Mouse (Mus musculus): ENCODE measurements at regions not wholly inside any gene's neighbourhood (a gene's known extent, or its start where the extent isn't known, plus 50 kb on each side); places are given as distances from the start of the nearest gene placed in this dataset.
"Not testable (repeated sequence)": the region's sequence is repeated elsewhere in the genome, so short reads cannot be mapped to it uniquely, and the experiment has no call there.

DNA sequence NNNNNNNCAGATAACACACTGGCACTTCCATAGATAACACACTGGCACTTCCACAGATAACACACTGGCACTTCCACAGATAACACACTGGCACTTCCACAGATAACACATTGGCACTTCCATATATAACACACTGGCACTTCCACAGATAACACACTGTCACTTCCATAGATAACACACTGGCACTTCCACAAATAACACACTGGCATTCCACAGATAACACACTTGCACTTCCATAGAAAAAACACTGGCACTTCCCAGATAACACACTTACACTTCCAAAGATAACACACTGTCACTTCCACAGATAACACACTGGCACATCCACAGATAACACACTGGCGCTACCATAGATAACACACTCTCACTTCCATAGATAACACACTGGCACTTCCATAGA is 105.7 kb upstream of the Afdn start:
- not testable (repeated sequence) for DNase-seq

GRCm38 (mm10) chr17:13656065-13656464 is 104.3 kb upstream of the Afdn start:
- DNase-seq: no peak

GRCm38 (mm10) chr17:13656485-13657181 is 103.7 kb upstream of the Afdn start:
- peak; percentile 87 for DNase-seq

DNA sequence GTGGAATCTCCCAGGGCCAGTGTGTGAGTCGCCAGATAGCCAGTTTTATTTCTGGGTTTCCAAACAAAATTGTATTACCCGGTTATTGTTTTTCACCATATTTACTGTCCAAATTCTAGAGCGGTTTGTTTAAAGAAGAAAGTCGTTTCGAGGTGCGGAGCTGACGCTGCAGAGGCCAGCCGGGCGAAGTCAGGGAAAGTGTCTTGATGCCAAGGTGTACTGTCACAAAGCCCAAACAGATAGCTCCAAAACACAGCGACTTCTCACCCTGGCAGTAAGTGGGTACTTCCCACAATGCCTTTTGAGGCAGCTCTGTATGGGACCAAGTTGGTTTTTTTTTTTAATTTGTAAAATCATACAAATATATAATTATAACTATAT is 103.2 kb upstream of the Afdn start:
- DNase-seq: no peak

DNA sequence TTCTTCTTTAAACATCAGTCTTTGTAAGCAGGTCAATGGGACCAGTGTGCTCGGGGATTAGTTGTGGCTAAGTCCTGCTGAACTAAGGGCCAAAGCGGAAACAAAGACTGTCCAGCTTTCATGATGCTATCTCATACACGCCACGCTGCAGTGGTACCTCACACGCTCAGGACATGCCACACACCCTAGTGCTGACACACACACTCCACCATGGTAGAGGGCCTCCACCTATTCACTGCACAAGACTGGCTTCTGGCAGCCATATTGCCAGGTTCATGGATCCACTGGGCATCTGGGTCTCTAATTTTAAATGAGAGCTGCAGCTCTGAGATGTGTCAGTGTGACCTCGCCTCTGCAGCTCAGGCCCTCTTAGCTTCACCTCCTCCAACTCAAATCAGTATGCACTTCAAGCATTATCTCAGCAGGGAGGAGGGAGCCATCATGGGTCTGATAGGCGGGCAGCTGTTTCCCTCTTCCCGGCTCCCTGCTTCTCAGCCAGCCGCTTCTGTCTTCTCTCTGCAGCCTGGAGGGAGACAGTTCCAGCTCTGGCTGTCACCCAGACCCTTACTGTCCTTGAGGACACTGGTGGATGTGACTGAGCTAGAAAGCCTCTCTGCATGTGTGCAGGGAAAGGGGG is 102.6 kb upstream of the Afdn start:
- peak; percentile 74 for DNase-seq

GRCm38 (mm10) chr17:13658321-13658978 is 101.9 kb upstream of the Afdn start:
- peak; percentile 80 for DNase-seq

DNA sequence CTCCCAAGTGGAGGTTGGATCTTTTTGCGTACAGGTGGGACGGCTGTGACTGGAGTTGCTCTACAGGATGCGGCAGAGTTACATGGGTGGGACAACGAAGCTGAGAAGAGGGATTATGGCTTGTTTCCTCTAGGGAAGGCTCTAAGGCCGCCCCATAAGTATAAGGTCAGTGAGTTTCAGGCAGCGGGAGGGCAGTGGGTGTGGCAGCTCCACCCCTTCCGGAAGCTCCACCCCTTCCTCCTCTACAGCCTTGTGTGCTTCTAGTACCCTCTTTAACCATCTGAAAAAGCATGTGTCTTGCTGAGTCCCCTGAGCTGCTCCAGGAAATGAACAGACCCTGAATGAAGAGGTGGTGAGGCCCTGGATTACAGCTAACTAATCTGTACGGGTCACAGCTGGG is 101.2 kb upstream of the Afdn start:
- DNase-seq: peak; percentile 70

DNA sequence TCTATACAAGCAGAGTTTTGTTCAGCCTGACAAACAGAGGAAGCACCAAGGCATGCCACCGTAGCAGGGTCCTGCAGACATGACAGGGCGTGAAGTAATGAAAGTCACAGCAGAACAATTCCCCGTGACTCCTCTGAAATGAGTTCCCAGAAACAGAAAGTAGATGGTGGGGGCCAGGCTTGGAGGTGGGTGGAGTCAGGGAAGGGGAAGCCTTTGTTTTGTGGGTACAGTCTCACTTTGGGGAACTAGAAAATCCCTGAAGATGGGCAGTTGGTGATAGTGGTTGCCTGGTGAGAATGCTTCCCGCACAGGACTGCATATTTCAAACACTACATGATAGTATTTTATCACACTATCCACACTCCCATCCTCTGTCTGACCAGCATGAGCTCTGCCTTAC is 100.4 kb upstream of the Afdn start:
- no peak for DNase-seq

- DNase-seq: no peak
Observed at GRCm38 (mm10) chr17:13661023-13661422, 99.3 kb upstream of the Afdn start.

GRCm38 (mm10) chr17:13662152-13662551 is 98.2 kb upstream of the Afdn start:
- no peak for DNase-seq

Data from retina, postnatal 1 day (tissue).